Mouse (Mus musculus) frontal cortex, postnatal 36 days (tissue): ENCODE measurements around the gene Tmem211.
A peak's percentile ranks its signal among the peaks of the same experiment; 100 is the strongest.

ENCODE experiments used
- DNase-seq, 2 experiments: peaks; one replicate each; pipeline ENCODE4 v3.0.0; 2022; ENCODE audit warnings: low spot score in 2 of 2

Gene Tmem211

GRCm38 (mm10) chr5:113212156-113212835 lies 14.4 kb upstream of the Tmem211 start:
- no peak for DNase-seq

- no peak for DNase-seq
Measured at GRCm38 (mm10) chr5:113214041-113214440, 12.7 kb upstream of the Tmem211 start.

GRCm38 (mm10) chr5:113214455-113214854 lies 12.3 kb upstream of the Tmem211 start:
- DNase-seq: no peak

- peak in 1 of 2 experiments; percentile 35 for DNase-seq
Measured at GRCm38 (mm10) chr5:113215610-113216011, 11.1 kb upstream of the Tmem211 start.

- peak; percentile 42 to 55 for DNase-seq
Measured at GRCm38 (mm10) chr5:113216328-113216960, 10.3 kb upstream of the Tmem211 start.

- no peak for DNase-seq
Measured at GRCm38 (mm10) chr5:113217076-113217475, 9.6 kb upstream of the Tmem211 start.

- no peak for DNase-seq
Measured at GRCm38 (mm10) chr5:113218617-113219235, 8.0 kb upstream of the Tmem211 start.

- DNase-seq: no peak
Measured at GRCm38 (mm10) chr5:113219450-113219849, 7.3 kb upstream of the Tmem211 start.

- no peak for DNase-seq
Measured at GRCm38 (mm10) chr5:113219876-113220275, 6.8 kb upstream of the Tmem211 start.

GRCm38 (mm10) chr5:113220383-113221146 lies 6.1 kb upstream of the Tmem211 start:
- no peak for DNase-seq

- peak; percentile 67 to 70 for DNase-seq
Measured at GRCm38 (mm10) chr5:113221147-113221865, 5.4 kb upstream of the Tmem211 start, which contains the start of gene 2900026A02Rik. 2900026A02Rik (minus strand) TSS chr5:113221236.

GRCm38 (mm10) chr5:113223888-113224287 lies 2.8 kb upstream of the Tmem211 start:
- DNase-seq: peak in 1 of 2 experiments; percentile 14

GRCm38 (mm10) chr5:113225271-113225670 lies 1.4 kb upstream of the Tmem211 start:
- DNase-seq: no peak

GRCm38 (mm10) chr5:113225686-113226435 lies 848 bp upstream of the Tmem211 start:
- no peak for DNase-seq

- DNase-seq: no peak
Measured at GRCm38 (mm10) chr5:113230196-113230595, 3.5 kb downstream of the Tmem211 start.

GRCm38 (mm10) chr5:113249263-113249930 lies 22.7 kb downstream of the Tmem211 start:
- no peak for DNase-seq

GRCm38 (mm10) chr5:113250806-113251205 lies 24.1 kb downstream of the Tmem211 start:
- peak; percentile 13 to 14 for DNase-seq

GRCm38 (mm10) chr5:113265637-113266036 lies 38.9 kb downstream of the Tmem211 start:
- DNase-seq: no peak

- DNase-seq: no peak
Measured at GRCm38 (mm10) chr5:113268246-113268645, 41.5 kb downstream of the Tmem211 start.

- no peak for DNase-seq
Measured at GRCm38 (mm10) chr5:113270043-113270442, 43.3 kb downstream of the Tmem211 start.
